Mouse (Mus musculus) layer of hippocampus, adult 18-20 months (tissue): Measurements from ENCODE around the gene Foxk2. TPM values are rescaled to one million over a fixed set of nuclear protein-coding genes. Genes with fewer than 3 reads are reported as not detected.

Source experiments
- DNase-seq, 2 experiments: peaks; one replicate each; pipeline ENCODE4 v3.0.0; 2022; ENCODE audit warnings: low spot score in 2 of 2
- long read RNA-seq: library from polyadenylated mRNA; stranded (forward); transcript quantifications from one replicate; pipeline ENCODE4 v2.0.0, GENCODE M21; 2021
- total RNA-seq, 2 experiments: library from RNA; stranded (reverse); gene quantifications; 2 replicates each; pipeline ENCODE4 v1.2.3; 2021

The Foxk2 gene
- total RNA-seq: 10 to 100 TPM; 76.9 to 78.0 TPM
- long read RNA-seq, full-length matches to known transcripts: 28 of 64 reads
- long read RNA-seq, partial matches to known transcripts: 11 of 64 reads
- long read RNA-seq, other reads (novel, unspliced or antisense): 25 of 64 reads

- DNase-seq: peak; percentile 84 to 90
Measured at GRCm38 (mm10) chr11:121259160-121260100, at the start of gene Foxk2. TSS of gene Foxk2 (plus strand) at chr11:121259990.

GRCm38 (mm10) chr11:121216831-121217230 is 43.0 kb upstream of the Foxk2 start:
- DNase-seq: no peak

DNA sequence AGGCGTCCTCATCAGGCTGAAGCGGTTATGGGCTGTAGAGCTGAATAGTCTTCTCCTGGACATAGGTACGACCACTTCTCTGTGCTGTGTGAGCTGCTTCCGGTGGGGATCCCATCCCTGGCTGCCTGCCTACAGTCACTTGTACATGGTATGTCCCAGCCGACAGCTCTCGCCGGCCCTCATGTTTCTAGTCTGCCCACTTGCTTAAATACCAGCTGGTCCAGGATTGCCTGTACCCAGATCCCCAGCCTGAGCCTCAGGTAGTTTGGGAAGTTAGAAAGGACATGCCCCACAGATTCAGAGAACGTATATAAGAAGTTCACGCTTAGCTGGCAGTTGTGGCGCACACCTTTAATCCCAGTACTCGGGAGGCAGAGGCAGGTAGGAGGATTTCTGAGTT is 40.0 kb upstream of the Foxk2 start:
- DNase-seq: no peak

- DNase-seq: no peak
Measured at GRCm38 (mm10) chr11:121220771-121221170, 39.0 kb upstream of the Foxk2 start.

- no peak for DNase-seq
Measured at GRCm38 (mm10) chr11:121221321-121222010, 38.3 kb upstream of the Foxk2 start.

DNA sequence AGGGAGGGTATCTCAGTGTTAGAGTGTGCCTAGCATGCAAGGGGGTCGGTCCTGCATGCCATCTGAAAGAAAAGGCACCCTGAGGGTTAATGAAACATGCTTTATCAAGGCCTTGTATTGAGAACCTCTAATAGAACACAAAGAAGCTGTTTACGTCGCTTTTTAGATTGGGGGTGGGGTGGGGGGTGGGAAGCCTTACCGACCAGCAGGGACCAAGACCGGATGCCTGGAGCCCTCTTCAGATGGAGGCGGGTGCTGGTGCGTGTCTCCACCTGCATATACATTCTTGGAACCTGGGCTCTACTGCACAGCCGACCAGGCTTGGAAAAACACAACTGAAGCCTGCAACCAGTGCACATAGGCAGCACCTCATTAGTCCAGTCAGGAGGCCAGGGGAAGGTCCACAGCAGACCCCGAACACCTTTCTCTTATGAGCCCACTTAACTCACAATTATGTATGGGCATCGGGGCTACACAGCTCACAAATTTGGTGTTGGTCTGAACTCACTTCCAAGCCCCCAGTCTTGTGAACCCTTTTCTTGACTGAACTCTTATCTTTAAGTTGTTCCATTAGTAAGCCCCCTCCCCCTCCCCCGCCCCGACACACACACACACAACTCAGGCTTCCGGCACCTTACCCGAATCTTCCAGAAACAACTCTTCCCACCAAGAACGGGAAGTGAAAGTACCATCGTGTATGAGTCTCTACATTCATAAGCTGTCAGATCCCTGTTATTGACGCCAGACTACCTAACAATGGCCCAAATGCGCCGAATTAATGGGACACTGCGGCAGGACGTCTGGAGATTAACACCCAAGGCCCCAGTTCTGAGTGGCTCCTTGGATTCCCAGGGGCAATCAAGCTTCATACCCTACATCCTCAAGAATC is 31.4 kb upstream of the Foxk2 start:
- DNase-seq: no peak

DNA sequence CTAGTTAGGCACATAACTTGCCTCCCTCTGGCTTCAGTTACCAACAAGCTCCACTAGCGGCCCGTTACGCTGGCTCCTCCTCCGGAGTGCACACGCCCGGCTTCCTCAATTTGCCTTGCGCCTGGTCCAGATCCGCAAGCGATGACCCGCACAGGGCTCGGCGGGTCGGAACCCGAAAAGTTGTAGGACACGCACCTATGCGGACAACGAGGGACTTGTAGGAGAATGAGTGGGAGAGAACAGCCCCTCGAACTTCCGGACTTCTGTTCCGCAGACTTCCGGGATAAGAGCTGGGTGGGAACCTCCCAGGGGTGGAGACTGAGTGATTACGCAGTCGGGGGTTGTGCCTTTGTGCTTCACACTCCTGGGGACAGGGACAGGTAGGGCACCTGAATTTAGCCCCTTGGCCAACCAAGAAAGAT is 30.8 kb upstream of the Foxk2 start, which contains the start of gene Cybc1:
Gene Cybc1 (minus strand): TSS at position 305 of the 422 bp plus-strand sequence.
- peak; percentile 63 to 73 for DNase-seq

DNA sequence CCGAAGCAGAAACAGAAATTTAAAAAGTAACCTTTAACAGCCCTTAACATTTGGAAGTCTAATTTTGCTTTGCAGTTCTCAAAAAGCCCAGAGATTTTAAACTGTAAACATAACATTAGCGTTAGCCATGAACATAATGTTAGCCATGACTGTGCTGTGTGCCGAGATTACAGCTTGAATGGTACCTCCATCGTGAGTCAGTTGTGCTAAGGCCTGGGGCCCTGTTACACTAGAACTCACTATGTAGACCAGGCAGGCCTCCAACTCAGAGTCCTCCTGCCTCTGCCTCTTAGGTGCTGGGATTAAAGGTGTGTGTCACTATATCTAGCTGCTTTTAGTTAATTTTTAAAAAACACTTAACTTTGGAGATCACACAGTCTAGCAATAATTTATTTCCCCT is 28.6 kb upstream of the Foxk2 start:
- no peak for DNase-seq

- peak in 1 of 2 experiments; percentile 42 for DNase-seq
Measured at GRCm38 (mm10) chr11:121231628-121232291, 28.0 kb upstream of the Foxk2 start.

DNA sequence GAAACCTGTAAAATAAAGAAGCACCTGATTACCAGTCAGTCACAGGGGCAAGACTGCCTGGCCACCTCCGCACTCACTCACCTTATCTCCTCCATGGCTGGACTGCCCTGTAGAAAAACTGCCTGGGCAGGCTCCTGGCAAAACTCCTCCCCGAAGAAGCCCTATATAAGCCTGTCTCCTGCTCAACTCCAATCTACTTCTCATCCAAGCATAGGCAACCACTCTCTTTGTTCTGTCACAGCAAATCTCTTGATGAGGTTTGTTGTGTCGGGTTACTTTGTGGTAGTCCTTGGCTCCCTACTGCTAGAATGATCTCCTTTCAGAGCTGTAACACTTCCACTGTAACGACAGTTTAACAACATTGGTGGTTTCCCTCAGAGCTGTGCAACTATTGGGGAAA is 27.1 kb upstream of the Foxk2 start:
- DNase-seq: no peak

DNA sequence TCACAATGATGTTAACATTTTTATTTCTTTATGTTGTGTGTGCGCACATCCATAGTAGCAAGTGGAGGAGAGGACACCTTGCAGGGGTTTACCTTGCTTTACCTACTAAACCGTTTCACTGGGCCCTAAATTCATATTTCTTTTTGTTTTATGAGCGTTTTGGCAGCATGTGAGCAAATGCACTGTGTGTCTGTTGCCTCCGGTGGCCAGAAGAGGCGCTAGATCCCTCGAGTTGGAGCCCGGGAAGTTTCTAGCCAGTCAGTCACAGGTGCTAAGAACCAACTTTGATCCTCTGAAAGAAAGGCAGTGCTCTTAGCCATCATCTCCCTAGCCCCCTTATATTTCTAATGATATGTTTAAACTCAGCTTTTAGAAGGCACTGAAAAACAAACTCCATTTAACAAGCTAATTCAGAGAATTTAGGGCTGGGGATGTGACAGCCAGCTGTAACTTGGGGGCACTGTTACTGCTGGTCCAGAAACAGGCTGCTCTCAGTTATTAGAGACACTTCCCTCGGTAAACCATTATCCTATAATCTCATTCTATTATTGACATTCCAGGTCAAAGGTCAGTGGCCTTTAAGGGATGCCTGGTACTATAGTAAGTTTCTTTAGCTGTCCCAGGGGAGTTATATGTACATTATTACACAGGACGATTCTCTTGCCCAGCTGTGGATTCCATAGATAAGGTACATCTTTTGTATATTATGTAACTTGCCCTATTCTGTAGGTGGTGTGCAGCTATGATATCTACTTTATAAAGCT is 24.1 kb upstream of the Foxk2 start:
- no peak for DNase-seq

GRCm38 (mm10) chr11:121236564-121237344 is 23.0 kb upstream of the Foxk2 start, which contains the start of gene Narf:
TSS of gene Narf (plus strand) at chr11:121237253.
- DNase-seq: peak; percentile 99 to 100

GRCm38 (mm10) chr11:121237345-121238128 is 22.3 kb upstream of the Foxk2 start:
- DNase-seq: peak in 1 of 2 experiments; percentile 39

DNA sequence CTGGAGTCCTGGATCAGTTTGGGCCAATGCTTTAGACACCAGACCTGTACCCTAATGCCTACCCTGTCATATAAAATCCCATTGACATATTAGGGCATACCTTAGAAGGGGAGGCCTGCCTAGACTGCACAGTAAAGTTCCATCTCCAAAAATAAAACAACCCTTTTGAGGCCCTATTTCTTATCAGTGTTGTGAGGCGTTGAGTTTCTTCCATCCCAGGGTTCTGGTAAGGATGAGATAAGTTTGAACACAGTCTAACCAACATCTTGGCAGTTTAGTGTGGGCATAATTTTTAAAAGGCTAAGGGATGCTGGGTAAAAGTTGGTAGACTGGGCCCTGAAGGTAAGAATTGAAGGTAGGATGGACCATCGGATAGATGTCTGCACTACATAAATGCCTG is 20.1 kb upstream of the Foxk2 start:
- no peak for DNase-seq

- DNase-seq: no peak
Measured at GRCm38 (mm10) chr11:121250196-121250595, 9.6 kb upstream of the Foxk2 start.

DNA sequence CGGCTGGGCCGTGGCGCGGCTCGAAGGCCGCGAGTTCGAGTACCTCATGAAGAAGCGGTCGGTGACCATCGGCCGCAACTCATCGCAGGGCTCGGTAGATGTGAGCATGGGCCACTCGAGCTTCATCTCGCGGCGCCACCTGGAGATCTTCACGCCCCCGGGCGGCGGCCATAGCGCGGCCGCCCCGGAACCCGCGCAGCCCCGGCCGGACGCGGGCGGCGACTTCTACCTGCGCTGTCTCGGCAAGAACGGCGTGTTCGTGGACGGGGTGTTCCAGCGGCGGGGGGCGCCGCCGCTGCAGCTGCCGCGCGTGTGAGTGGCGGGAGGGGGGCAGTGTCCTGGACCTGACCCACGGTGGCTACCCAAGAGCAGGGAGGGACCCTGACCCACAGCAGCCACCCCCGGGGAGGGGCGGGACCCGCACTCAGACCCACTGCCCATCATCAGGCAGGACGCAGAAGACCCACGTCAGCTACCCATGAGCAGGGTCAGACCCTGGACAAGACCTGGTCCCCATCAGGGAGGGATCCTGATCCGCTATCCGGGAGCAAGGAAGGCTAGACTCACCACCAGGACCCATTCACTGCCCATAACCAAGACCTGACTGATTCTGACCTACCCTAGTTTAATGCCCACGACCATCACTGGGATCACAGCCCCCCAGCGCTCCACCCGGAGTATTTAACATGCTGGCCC is 569 bp downstream of the Foxk2 start:
- no peak for DNase-seq

- no peak for DNase-seq
Measured at GRCm38 (mm10) chr11:121261074-121261473, 1.3 kb downstream of the Foxk2 start.
